Mouse (Mus musculus): ENCODE data around the gene Tmed5. TPM values are rescaled to one million over a fixed set of nuclear protein-coding genes. Genes with fewer than 3 reads are reported as not detected.
"Not testable (repeated sequence)": the region's sequence is repeated elsewhere in the genome, so short reads cannot be mapped to it uniquely, and the experiment has no call there.

The Tmed5 gene
- total and polyA plus RNA-seq, 3 experiments, result 40.5 to 181 (median 63.1) TPM

GRCm38 (mm10) chr5:108097676-108098075 is 34.7 kb downstream of the Tmed5 start:
- no peaks in the 10 kb centered on the region for H3K27me3 ChIP-seq (ENCODE audit: control insufficient read depth in 1 of 2, insufficient read depth in 2 of 2, low read length in 2 of 2)
- no peaks in the 10 kb centered on the region for H3K9me3 ChIP-seq (replicated peaks; ENCODE audit: insufficient read depth, low read length)
- no peak for DNase-seq (ENCODE audit: low read depth, low spot score)
- no peaks in the 10 kb centered on the region; the same call in 1 of the 2 replicates for H3K79me2 ChIP-seq (ENCODE audit: control insufficient read depth, insufficient read depth, low read length, poor library complexity)
- H3K36me3 ChIP-seq (ENCODE audit: control insufficient read depth in 1 of 2, insufficient read depth in 2 of 2, low read length in 2 of 2), result peaks cover 8 to 48% of the 10 kb centered on the region in 2 experiments
- no peak overlapping the region for H3K27ac ChIP-seq (ENCODE audit: control insufficient read depth, low read depth, low read length)
- H3K4me3 ChIP-seq (ENCODE audit: control insufficient read depth in 1 of 2, insufficient read depth in 1 of 2, low read depth in 2 of 2, low read length in 2 of 2), result no peak overlapping the region
- peaks cover 0 to 4% of the 10 kb centered on the region in 2 experiments; a peak in 1 of 4 replicates for H3K4me1 ChIP-seq (ENCODE audit: control insufficient read depth in 1 of 2, insufficient read depth in 2 of 2, low read length in 2 of 2)
- no peak for TF ChIP-seq BHLHE40 (IDR thresholded peaks at IDR 0.05; ENCODE audit: borderline replicate concordance, low read depth, low read length)
- no peak for TF ChIP-seq HCFC1 (IDR thresholded peaks at IDR 0.05; ENCODE audit: low read depth, low read length)
- no peak for TF ChIP-seq ZC3H11A (IDR thresholded peaks at IDR 0.05; ENCODE audit: low read depth, low read length)
- no peak for TF ChIP-seq MXI1 (IDR thresholded peaks at IDR 0.05; ENCODE audit: low read depth, low read length)
- no peak for TF ChIP-seq ZMIZ1 (IDR thresholded peaks at IDR 0.05; ENCODE audit: low read depth, low read length)
- TF ChIP-seq RCOR1 (IDR thresholded peaks at IDR 0.05; ENCODE audit: low read depth, low read length), result no peak
- no peak for TF ChIP-seq ZNF384 (IDR thresholded peaks at IDR 0.05; ENCODE audit: low read depth, low read length)
- no peak for TF ChIP-seq USF2 (IDR thresholded peaks at IDR 0.05; ENCODE audit: borderline replicate concordance in 1 of 2, insufficient read depth in 1 of 2, low read depth in 1 of 2, low read length in 2 of 2)
- TF ChIP-seq CTCF (IDR thresholded peaks at IDR 0.05 in 2 of 3, conservative IDR thresholded peaks at IDR 0.05 in 1 of 3; ENCODE audit: control insufficient read depth in 1 of 3, insufficient read depth in 1 of 3, low read depth in 2 of 3, low read length in 3 of 3, poor library complexity in 1 of 3, severe bottlenecking in 1 of 3), result no peak
- no peak for TF ChIP-seq TAL1 (IDR thresholded peaks at IDR 0.05; ENCODE audit: low read length)
- no peak for TF ChIP-seq E2F4 (IDR thresholded peaks at IDR 0.05; ENCODE audit: borderline replicate concordance, low read depth, low read length)
- TF ChIP-seq POLR2AphosphoS5 (IDR thresholded peaks at IDR 0.05; ENCODE audit: borderline replicate concordance, low read depth, low read length), result no peak
- TF ChIP-seq NRF1 (IDR thresholded peaks at IDR 0.05; ENCODE audit: insufficient read depth, low read depth, low read length, poor library complexity, severe bottlenecking), result no peak
- no peak for TF ChIP-seq MEF2A (IDR thresholded peaks at IDR 0.05; ENCODE audit: extremely low read depth, insufficient replicate concordance, low read depth, low read length, poor library complexity, severe bottlenecking)
- TF ChIP-seq RAD21 (IDR thresholded peaks at IDR 0.05; ENCODE audit: low read depth, low read length), result no peak
- TF ChIP-seq USF1 (IDR thresholded peaks at IDR 0.05; ENCODE audit: low read depth, low read length), result no peak
- no peak for TF ChIP-seq EP300 (IDR thresholded peaks at IDR 0.05; ENCODE audit: low read depth in 1 of 2, low read length in 2 of 2)
- H3K9ac ChIP-seq (ENCODE audit: control insufficient read depth, low read depth, low read length, poor library complexity, severe bottlenecking), result no peak overlapping the region

DNA sequence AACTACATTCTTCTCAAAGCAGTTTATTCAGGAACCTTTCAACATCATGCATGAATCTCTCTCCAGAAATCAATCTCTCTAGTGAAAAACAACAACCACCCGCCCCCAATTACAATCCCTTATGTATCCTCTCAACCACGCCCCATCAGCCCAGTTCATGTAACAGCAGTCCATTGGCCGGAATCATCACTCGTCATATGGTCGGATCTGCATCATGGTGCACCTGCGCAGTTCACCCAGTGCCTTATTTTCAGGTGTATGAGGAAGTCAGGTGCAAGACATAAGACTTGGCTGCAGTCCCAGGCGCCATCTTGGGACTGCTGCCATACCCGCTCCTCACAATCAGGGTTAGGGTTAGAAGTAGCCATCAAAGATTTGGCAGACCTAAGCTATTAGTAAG is 39.7 kb downstream of the Tmed5 start:
- H3K36me3 ChIP-seq (ENCODE audit: control insufficient read depth in 1 of 2, insufficient read depth in 2 of 2, low read length in 2 of 2), result peaks cover 4 to 65% of the 10 kb centered on the region in 2 experiments
- not testable (repeated sequence) for H3K79me2 ChIP-seq (ENCODE audit: control insufficient read depth, insufficient read depth, low read length, poor library complexity); H3K4me3 ChIP-seq (ENCODE audit: control insufficient read depth in 1 of 2, insufficient read depth in 1 of 2, low read depth in 2 of 2, low read length in 2 of 2); H3K27me3 ChIP-seq (ENCODE audit: control insufficient read depth in 1 of 2, insufficient read depth in 2 of 2, low read length in 2 of 2); H3K4me1 ChIP-seq (ENCODE audit: control insufficient read depth in 1 of 2, insufficient read depth in 2 of 2, low read length in 2 of 2); H3K9ac ChIP-seq (ENCODE audit: control insufficient read depth, low read depth, low read length, poor library complexity, severe bottlenecking); H3K9me3 ChIP-seq (replicated peaks; ENCODE audit: insufficient read depth, low read length); H3K27ac ChIP-seq (ENCODE audit: control insufficient read depth, low read depth, low read length); DNase-seq (ENCODE audit: low read depth, low spot score)
